Mouse (Mus musculus): ENCODE results near the gene Lsamp.

Lsamp gene

GRCm38 (mm10) chr16:40945834-40946233, 961.7 kb downstream of the Lsamp start:
- DNase-seq (ENCODE audit: extremely low spot score, low spot score) = no peak

DNA sequence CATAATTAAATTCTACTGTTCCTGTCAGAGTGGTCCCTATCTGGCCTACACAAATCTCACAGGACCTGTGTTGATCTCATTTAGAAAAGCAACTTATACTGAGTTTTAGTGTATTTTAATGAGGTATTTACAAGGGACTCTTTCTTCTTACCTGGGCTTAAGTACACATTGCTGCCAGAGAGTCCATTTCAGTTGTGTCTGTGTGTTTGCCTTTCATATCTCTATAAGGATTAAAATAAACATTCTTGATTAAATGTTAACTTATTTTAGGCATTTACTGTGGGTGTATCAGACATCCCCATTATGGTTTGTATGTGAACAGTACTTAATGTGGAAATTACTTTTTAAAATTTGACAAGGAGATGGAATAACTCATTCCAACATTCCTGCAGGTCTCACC, 963.9 kb downstream of the Lsamp start:
- DNase-seq (ENCODE audit: extremely low spot score, low spot score) = no peak

GRCm38 (mm10) chr16:40959211-40959610, 975.0 kb downstream of the Lsamp start:
- DNase-seq (ENCODE audit: extremely low spot score, low spot score) = no peak

GRCm38 (mm10) chr16:40960586-40960985, 976.4 kb downstream of the Lsamp start:
- DNase-seq (ENCODE audit: extremely low spot score, low spot score) = no peak

GRCm38 (mm10) chr16:40968088-40968860, 984.1 kb downstream of the Lsamp start:
- DNase-seq (ENCODE audit: extremely low spot score, low spot score) = peak; percentile 69

DNA sequence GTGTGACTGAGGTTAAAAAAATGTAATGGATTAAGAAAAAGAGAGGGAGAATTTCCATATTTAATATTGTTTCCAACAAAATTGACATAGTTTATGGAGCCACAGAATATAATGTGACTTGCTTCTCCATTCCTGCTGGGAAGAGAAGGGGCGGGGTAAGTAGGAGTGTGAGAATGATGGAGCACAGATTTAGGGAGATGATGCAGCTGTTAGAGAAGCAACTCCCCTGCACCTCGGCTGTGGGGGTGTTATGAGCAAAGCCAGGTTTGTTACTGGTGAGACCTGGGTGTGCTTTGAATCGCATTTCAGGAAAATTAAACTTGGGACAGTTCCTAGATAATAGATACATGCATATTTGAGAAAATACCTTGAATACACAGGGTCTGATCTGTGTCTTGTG, 987.2 kb downstream of the Lsamp start:
- no peak for DNase-seq (ENCODE audit: extremely low spot score, low spot score)

GRCm38 (mm10) chr16:40974084-40974483, 989.9 kb downstream of the Lsamp start:
- DNase-seq (ENCODE audit: extremely low spot score, low spot score) = no peak

DNA sequence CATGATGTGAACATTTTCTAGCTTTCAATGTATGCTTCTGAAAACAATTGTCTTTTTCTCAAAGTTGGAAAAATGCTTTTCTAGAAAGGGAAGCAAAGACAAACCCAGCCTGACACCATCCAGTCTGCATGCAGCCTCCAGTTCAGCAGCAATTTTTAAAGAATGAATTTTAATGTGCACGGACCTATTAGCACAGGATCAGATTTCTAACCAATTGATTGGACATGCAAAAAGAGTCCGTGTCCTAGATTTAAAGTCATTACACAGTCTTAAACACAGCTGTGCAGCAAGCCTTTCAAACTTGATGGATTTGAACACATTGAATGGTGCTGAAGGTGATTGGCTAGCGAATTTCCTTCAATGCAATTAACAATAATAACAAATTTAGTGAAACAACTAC, 998.9 kb downstream of the Lsamp start:
- DNase-seq (ENCODE audit: extremely low spot score, low spot score) = no peak

DNA sequence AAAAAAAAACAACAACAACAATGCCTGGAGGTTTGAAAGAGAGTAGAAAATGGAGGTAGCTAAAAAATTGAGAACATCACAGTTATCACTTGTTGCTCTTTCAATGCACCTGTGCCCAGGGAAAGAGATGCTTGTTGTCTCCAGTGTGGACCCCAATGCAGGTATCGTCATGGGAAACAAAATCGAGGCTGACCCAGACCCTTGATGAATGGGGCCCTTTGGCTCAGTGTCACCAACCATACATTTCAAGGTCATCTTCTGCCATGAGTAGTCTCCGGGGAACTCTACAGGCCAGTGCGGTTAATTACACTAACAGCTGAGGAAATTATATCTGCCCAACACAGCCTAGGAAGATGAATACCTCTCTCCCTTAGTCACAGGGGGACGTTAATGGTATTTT, 1023.4 kb downstream of the Lsamp start:
- DNase-seq (ENCODE audit: extremely low spot score, low spot score) = peak; percentile 14

DNA sequence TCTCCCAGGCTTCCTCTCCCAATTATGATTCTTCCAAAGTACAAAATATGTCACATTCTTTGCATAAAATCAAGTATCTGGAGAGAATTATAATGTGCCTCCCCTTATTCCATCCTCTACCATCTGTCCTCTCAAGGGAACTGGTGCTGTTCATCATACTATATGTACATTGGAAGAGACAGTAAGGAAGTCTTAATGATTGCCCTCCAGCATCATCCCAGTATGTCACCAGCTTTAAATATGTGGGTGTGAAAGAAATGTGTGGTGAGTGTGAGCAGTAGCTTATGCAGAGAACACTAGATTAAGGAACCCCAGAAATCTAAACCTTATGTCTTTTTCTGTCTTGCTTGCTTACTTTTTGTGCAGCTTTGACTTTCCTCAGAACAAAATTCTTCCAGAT, 1050.6 kb downstream of the Lsamp start:
- DNase-seq (ENCODE audit: extremely low spot score, low spot score) = no peak

GRCm38 (mm10) chr16:41041686-41042085, 1057.5 kb downstream of the Lsamp start:
- DNase-seq (ENCODE audit: extremely low spot score, low spot score) = no peak

DNA sequence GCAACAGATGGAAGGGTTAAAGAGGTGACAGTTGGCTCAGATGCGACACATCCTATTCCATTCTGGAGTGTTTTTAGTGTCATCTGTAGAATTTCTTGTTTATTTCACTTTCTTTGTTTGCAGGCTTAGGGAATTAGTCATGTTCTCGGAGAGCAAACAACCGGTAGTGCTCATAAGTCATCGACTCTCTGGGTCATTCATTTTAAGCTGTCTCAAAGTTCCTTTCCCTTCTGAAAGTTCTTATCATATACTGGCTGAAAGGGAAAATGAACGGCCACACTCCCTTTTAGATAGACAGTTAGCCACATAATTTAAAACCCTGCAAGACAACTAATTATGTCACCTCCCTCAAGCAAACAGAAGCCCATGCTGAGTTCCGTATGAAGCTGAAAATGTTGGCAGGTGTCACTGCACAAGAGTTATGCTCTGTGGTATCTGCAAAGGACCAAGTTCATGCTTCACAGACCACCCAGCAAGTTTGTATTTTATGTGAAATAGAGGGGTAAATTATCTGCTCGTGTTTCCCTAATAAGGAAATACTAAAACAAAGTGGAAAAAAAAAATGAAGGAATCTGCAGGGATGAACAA, 1079.2 kb downstream of the Lsamp start:
- no peak for DNase-seq (ENCODE audit: extremely low spot score, low spot score)

DNA sequence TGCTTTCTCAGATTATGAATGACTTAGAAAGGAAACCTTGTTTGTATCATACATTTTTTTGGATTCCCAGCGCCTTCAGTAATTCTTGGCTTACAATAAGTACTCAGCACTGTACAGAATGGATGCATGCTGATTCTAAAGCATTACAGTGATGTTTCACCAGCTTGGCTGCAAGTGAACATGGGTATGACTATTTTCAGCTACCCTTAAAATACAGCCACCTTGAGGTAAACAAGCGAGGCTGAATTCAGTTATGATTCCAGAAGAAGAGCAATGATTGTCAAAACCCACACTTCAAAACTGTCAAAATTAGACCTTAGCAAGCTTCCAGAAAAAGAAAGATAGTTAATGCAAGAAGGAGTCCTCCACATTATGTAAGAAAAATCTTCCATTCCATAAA, 1089.3 kb downstream of the Lsamp start:
- DNase-seq (ENCODE audit: extremely low spot score, low spot score) = no peak

- no peak for DNase-seq (ENCODE audit: extremely low spot score, low spot score)
These were observed 1104.5 kb downstream of the Lsamp start for GRCm38 (mm10) chr16:41088648-41089047.

- no peak for DNase-seq (ENCODE audit: extremely low spot score, low spot score)
These were observed 1105.9 kb downstream of the Lsamp start for GRCm38 (mm10) chr16:41090092-41090491.

- DNase-seq (ENCODE audit: extremely low spot score, low spot score) = no peak
These were observed 1107.1 kb downstream of the Lsamp start for GRCm38 (mm10) chr16:41091259-41091658.

- DNase-seq (ENCODE audit: extremely low spot score, low spot score) = no peak
These were observed 1118.6 kb downstream of the Lsamp start for GRCm38 (mm10) chr16:41102805-41103204.

GRCm38 (mm10) chr16:41124361-41124760, 1140.2 kb downstream of the Lsamp start:
- DNase-seq (ENCODE audit: extremely low spot score, low spot score) = no peak

DNA sequence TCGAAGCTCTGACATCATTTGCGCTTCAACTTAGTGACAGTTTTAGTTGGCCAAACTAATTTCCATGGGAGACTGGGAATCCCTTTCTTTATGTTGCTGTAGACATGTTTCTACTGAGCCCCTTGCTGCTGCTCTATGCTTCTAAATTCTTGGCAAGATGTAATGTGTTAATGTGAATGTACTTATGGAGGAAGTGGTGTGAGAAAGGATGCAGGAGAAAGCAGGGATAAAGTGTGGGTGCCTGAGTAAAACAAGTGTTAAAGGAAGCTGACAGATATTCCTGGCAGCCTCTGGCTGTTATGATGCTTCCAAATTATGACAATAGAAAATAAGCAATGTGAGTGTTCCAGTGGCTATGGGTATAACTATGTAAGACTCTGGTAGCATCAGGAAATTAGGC, 1140.9 kb downstream of the Lsamp start:
- no peak for DNase-seq (ENCODE audit: extremely low spot score, low spot score)

DNA sequence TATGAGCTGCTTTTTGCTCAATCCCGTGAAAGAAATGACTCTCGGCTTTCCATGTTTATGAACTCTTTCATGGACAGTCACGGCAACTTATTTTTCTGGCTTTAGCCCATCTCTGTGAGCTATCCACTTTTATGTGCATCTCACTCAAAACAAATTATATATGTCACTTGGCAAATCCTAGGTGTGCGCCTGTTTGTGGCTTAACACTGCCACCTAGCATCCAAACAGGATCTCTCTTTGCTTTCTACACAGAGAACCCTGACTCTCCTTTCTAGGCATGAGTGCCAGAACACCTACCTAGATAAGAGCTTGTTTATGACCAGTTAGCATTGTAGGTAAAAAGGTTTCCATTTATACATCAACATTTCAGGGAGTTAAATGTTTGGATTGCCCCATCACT, 1146.9 kb downstream of the Lsamp start:
- no peak for DNase-seq (ENCODE audit: extremely low spot score, low spot score)

DNA sequence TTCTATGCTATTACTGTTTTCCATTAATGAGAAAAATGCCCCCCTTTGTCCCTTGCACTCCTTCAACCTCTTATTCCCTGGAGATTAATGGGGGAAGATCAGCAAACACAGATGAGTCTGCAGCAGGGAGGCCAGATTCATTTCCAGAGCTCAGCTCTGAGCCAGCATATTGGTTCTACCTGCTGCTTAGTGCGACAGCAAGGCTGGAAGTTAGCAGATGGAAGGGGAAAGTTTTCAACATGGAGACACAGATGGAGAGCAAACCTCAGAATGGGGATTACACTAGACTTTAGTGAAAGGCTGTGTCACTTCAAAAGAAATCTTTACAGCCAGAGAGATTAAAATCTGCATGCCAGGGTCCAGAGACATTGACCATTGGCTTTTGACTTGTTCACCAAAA, 1188.7 kb downstream of the Lsamp start:
- DNase-seq (ENCODE audit: extremely low spot score, low spot score) = no peak

GRCm38 (mm10) chr16:41179557-41179956, 1195.4 kb downstream of the Lsamp start:
- DNase-seq (ENCODE audit: extremely low spot score, low spot score) = no peak

- DNase-seq (ENCODE audit: extremely low spot score, low spot score) = no peak
These were observed 1196.7 kb downstream of the Lsamp start for GRCm38 (mm10) chr16:41180867-41181266.

All from neural tube, embryonic 10.5 days (tissue).